Mouse (Mus musculus) heart, embryonic 16.5 days (tissue): ENCODE data around the gene Ptn. TPM values are rescaled to one million over a fixed set of nuclear protein-coding genes. Genes with fewer than 3 reads are reported as not detected.

ENCODE experiments used
- ATAC-seq: fragments of 200-750 bp; cut with Nextera tagmentation; replicated peaks from 2 replicates; pipeline ENCODE4 v1.8.0; 2017; ENCODE audit warnings: moderate number of reproducible peaks; ENCODE audit not compliant: insufficient read depth, low FRiP score; ENCODE audit errors: extremely low read depth
- H3K27ac ChIP-seq: fragments of 300-500 bp; sonication (generic); 2 replicates; pipeline ENCODE4 v1.5.1; 2014; ENCODE audit warnings: mild to moderate bottlenecking, low read length, control low read depth, moderate library complexity
- H3K27me3 ChIP-seq: fragments of 300-500 bp; sonication (generic); 2 replicates; pipeline ENCODE4 v1.6.1; 2014; ENCODE audit warnings: low read length, mixed read lengths; ENCODE audit not compliant: control insufficient read depth, insufficient read depth
- H3K36me3 ChIP-seq: fragments of 300-500 bp; sonication (generic); 2 replicates; pipeline ENCODE4 v1.6.1; 2014; ENCODE audit not compliant: control insufficient read depth, insufficient read depth
- H3K4me1 ChIP-seq: fragments of 300-500 bp; sonication (generic); 2 replicates; pipeline ENCODE4 v1.6.1; 2014; ENCODE audit warnings: low read length, mixed read lengths; ENCODE audit not compliant: control insufficient read depth, insufficient read depth
- H3K4me2 ChIP-seq: fragments of 300-500 bp; sonication (generic); 2 replicates; pipeline ENCODE4 v1.6.1; 2014; ENCODE audit warnings: low read depth, mild to moderate bottlenecking, control low read depth, low read length
- H3K4me3 ChIP-seq: fragments of 300-500 bp; sonication (generic); 2 replicates; pipeline ENCODE4 v1.5.1; 2014; ENCODE audit warnings: mild to moderate bottlenecking, control low read depth, low read length
- H3K9ac ChIP-seq: fragments of 300-500 bp; sonication (generic); 2 replicates; pipeline ENCODE4 v1.6.1; 2014; ENCODE audit warnings: low read length, control low read depth
- H3K9me3 ChIP-seq: fragments of 300-500 bp; sonication (generic); replicated peaks from 2 replicates; pipeline ENCODE4 v1.6.1; 2016; ENCODE audit warnings: low read length; ENCODE audit not compliant: control insufficient read depth
- WGBS: fragments of 180-500 bp; shearing (Covaris S2); extraction: QIAGEN DNeasy Blood & Tissue Kit; methylation state at CpG from one replicate; pipeline ENCODE4 v1.1.7; 2014; 5-methylcytosine and 5-hydroxymethylcytosine counted together
- polyA plus RNA-seq: library from polyadenylated mRNA; unstranded; fragments of >200 nt; fragmentation: Nextera tagmentation; extraction: Ambion mirVana; gene quantifications from 2 replicates; pipeline ENCODE4 v1.2.1, GENCODE M21; 2015

The Ptn gene
- polyA plus RNA-seq, 1 experiment from 2014 or later = 273 TPM

DNA sequence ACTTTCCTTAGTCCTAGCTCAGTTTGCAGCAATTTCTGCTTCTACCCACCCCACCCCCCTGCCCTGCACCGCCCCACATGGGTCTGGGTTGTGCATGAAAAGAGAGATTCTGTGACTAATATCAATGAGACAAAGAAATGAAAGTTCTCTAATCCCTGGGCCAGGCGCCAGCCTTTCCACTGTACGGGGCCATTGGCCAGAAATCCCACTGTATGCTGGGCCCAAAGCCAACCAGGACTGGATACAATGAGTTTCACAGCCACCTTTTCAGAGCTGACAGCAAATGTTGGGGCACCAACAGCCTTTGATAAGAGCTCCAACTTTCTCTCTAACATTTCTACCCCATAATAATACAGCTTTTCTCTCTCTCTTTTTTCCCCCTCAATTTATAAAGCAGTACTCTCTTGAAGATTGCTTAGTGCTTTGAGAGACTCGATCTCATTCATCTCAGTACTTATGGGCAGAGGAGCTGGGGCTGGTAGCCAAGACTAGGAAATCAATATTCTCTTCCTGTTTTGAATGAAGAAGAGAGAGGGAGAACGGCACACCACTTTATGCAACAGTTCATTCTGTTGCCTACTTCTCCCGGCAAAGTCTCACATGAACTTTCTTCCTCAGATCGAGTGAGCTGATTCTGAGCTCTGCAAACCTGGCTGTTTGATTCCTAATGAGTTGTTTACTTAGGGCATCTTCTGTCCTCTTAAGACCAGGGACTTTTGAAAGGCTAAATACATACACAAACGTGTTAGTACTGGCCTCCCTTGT is 9.2 kb upstream of the Ptn start:
- H3K27ac ChIP-seq = peak overlapping the region; percentile 70
- peak overlapping the region; percentile 40 for H3K4me2 ChIP-seq
- WGBS = 26% methylated on average over 8 of the region's 8 CpGs
- H3K9me3 ChIP-seq = 0 out of 2 replicates have a peak, but pooled peaks cover 2% of the 10 kb centered on the region
- no peaks in the 10 kb centered on the region for H3K36me3 ChIP-seq
- peaks cover 13% of the 10 kb centered on the region for H3K4me1 ChIP-seq
- no peaks in the 10 kb centered on the region for H3K27me3 ChIP-seq
- H3K9ac ChIP-seq = 0 out of 2 replicates have a peak overlapping the region, but pooled peaks have one; percentile 5
- ATAC-seq = peak; percentile 86
- H3K4me3 ChIP-seq = no peak overlapping the region

DNA sequence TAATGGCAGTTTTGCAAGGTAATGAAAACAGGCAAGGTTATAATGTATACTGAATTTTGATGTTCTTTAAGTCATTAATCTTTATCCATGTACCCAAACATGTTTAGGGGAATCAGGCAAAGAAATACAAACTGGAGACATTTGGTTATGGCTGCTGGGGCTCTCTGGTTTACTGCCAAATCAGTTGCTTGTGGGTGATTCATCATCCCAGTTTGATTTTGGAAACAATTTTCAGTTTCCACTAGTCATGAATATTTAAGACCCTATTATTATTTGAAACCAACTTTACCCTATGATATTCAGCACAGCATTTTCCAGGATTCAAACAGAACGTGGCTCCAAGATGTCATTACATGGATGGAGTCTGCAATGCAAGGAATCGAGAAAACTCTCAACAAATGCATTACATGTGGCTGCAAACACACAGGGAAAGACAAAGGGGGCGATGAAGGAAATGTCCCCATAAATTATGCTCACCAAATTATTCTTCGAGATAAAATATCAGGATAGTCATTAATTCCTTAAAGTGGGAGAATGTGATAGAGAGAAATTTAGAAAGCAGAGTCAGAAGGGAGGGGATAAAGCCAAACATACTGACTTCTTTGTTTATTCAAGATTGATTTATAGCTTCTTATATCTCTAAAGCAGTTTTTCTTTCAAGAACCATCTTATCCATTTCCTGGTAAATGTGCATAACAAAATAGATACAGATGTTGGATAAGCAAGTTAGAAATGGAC is 8.4 kb upstream of the Ptn start:
- Histone ChIP-seq H3K27ac (peak overlapping the region; percentile 70), H3K36me3 (no peaks in the 10 kb centered on the region), H3K4me2 (peak overlapping the region; percentile 40; the same call in 1 of the 2 replicates), H3K9me3 (0 out of 2 replicates have a peak, but pooled peaks cover 2% of the 10 kb centered on the region), H3K4me1 (peaks cover 13% of the 10 kb centered on the region), H3K27me3 (no peaks in the 10 kb centered on the region), H3K9ac (no peak overlapping the region), H3K4me3 (no peak overlapping the region)
- WGBS = 59% methylated on average over 4 of the region's 4 CpGs
- no peak for ATAC-seq

DNA sequence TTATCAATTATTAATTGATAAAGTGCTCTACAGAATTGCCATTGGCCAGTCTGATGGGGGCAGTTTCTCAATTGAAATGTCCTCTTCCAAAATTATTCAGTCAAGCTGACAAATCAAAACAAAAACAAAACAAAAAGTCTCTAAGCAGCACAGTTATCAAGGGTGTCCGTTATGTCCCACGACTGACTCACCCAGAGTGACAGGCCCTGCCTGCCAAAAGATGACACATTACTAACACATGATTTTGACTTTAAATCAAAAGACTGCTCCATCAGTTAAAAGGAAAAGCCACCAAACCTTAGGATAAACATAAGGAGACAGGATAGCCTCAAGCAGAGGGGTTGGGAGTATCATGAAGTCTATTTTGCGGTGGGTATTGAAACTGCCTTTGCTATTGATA is 6.6 kb upstream of the Ptn start:
- Histone ChIP-seq H3K36me3 (no peaks in the 10 kb centered on the region), H3K9me3 (0 out of 2 replicates have a peak, but pooled peaks cover 2% of the 10 kb centered on the region), H3K9ac (no peak overlapping the region), H3K4me1 (peaks cover 13% of the 10 kb centered on the region), H3K27ac (no peak overlapping the region), H3K4me2 (no peak overlapping the region), H3K27me3 (no peaks in the 10 kb centered on the region), H3K4me3 (no peak overlapping the region)
- 70% methylated on average over 3 of the region's 3 CpGs for WGBS
- no peak for ATAC-seq

DNA sequence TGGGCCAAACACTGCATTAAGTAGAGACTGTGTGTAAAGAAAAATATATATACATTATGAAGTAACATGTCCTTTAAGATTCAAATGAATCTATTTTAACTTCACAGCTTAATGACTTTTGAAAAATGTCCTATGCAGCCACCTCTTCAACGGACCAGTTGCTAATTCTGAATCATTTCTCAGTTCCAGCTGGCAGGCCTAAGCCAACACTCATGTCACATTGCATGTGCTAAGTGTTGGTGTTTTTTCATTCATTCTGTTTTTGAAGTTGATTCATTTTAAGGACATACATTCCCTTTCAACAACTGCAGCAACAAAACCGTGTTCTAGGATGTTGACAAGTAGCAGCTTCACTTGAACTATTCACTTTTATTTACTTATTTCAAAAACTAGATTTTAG is 6.0 kb upstream of the Ptn start:
- ATAC-seq = no peak
- Histone ChIP-seq H3K4me3 (no peak overlapping the region), H3K27me3 (no peaks in the 10 kb centered on the region), H3K36me3 (no peaks in the 10 kb centered on the region), H3K9me3 (0 out of 2 replicates have a peak, but pooled peaks cover 2% of the 10 kb centered on the region), H3K4me1 (peaks cover 13% of the 10 kb centered on the region), H3K4me2 (no peak overlapping the region), H3K27ac (no peak overlapping the region), H3K9ac (no peak overlapping the region)
- 55% methylated on average over 2 of the region's 2 CpGs for WGBS

DNA sequence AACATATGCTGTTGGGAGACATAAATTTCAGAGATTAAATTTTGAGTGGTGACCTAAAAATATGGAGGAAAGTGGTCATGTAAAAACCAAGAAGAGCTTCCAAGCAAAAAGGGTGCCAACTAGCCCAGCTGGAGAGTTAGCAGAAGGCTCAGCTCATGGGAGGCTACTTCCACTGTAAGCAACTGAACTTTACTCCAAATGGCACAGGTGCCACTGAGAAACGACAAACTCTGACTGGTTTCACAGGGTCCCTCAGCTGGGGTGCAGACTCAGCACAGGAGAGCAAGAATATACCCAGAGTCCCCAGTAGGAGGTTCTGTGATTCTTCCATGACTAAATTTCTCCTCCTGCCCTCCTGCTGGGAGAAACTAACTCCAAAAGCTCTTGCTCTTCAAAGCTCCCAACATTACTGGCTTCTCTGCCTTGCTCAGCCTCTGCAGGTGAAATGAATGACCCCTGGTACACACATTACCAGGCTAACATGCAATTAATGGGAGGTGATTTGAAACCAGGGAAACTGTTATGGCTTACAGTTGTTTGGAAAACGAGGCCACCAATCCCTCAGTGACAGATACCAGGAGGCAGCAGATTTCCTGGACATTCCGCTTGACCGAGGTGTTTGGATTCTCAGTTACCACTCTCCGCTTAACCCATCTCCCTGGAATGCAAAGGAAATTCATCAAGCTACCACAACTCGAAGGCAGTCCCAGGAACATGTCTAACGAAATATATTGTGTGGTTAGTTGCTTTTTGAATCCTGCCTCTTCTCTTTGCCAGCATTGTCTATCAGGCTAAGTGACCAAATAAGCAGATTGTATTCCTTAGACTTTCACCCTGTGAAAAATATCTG is 2.9 kb upstream of the Ptn start:
- Histone ChIP-seq H3K36me3 (no peaks in the 10 kb centered on the region), H3K4me1 (peaks cover 4% of the 10 kb centered on the region; the same call in 1 of the 2 replicates), H3K27me3 (no peaks in the 10 kb centered on the region), H3K9ac (no peak overlapping the region), H3K27ac (no peak overlapping the region), H3K4me2 (no peak overlapping the region), H3K4me3 (no peak overlapping the region), H3K9me3 (0 out of 2 replicates have a peak, but pooled peaks cover 2% of the 10 kb centered on the region)
- ATAC-seq = no peak
- WGBS = 63% methylated on average over 7 of the region's 7 CpGs

DNA sequence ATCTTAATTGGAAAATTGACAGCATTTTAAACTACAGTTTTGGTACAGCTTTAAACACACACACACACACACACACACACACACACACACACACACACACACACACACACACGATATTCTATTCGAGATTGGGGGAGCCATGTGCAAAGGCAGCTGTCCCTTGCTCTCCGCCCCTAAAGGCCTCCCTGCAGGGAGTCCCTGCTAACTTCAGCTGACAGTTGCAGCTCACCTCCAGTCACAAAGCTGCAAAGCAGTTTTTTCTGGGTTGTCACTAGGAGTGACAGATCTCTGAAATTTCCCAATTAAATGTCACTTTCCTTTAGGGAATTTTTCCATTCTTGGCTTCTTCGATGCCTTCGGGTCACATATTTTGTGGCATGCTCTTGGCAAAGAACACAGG is 428 bp upstream of the Ptn start:
- no peaks in the 10 kb centered on the region for H3K27me3 ChIP-seq
- peak overlapping the region; percentile 66 for H3K4me3 ChIP-seq
- H3K9me3 ChIP-seq = no peaks in the 10 kb centered on the region
- no peaks in the 10 kb centered on the region for H3K36me3 ChIP-seq
- WGBS = 17% methylated on average over 5 of the region's 5 CpGs
- peaks cover 8% of the 10 kb centered on the region for H3K4me1 ChIP-seq
- H3K27ac ChIP-seq = no peak overlapping the region; the same call in 1 of the 2 replicates
- ATAC-seq = 0 out of 2 replicates have a peak, but pooled peaks have one; percentile 38
- peak overlapping the region; percentile 75 for H3K4me2 ChIP-seq
- peak overlapping the region; percentile 77; the same call in 1 of the 2 replicates for H3K9ac ChIP-seq

DNA sequence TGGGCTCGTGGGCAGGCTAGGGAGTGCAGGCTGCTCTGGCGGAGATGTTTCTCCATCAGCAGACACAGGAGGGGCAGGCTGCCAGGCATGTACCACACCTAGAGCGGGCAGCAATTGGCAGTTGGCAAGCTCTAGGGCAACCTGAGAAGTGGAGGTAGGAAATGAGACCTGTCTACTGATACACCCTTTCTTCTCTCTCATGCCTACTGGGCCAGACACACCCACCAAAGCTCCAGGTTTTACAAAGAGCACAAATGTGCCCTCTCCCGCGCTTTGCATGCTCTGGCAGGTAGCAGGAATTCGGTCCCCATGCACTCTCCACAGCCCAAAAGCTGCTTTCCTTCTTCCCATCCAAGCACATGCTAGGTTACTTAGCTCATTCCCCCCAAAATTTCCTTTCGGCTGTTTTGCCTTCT is 701 bp downstream of the Ptn start:
- WGBS = 16% methylated on average over 7 of the region's 7 CpGs
- no peak for ATAC-seq
- Histone ChIP-seq H3K9ac (peak overlapping the region; percentile 77), H3K4me1 (peaks cover 8% of the 10 kb centered on the region), H3K4me3 (peak overlapping the region; percentile 66), H3K27me3 (no peaks in the 10 kb centered on the region), H3K4me2 (peak overlapping the region; percentile 75), H3K9me3 (no peaks in the 10 kb centered on the region), H3K36me3 (no peaks in the 10 kb centered on the region), H3K27ac (peak overlapping the region; percentile 61)

DNA sequence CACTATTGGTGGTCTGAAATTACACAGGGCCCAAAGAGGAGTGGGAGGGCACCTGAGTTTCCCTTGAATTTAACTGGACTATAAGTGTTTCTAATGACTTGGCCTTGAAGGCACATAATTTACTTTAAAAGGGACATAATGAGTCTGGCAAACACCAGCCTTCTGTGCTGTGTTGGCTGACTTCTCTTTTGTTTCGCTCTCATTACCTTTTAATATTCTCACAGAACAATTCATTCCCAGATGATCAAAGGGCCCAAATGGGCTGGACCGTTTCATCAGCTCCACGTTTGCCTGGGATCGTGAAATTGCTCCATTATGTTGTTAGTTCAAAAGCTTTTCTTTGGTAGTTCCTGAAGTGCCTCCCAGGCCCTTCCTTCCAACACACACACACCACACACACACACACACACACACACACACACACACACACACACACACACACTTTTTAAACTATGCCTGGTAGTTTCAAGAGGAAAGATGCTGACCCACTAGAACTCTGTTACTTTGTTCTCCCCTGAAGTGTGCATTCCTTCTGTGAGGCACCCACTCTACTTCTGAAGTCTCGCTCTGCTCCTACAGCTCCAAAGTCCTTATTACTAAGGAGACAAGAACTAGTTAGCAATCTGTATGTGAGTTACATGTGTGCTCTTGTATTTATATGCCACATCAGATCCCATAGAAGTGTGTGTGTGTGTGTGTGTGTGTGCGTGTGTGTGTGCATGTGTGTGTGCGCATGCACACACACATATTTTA is 1.5 kb downstream of the Ptn start:
- Histone ChIP-seq H3K4me1 (peaks cover 8% of the 10 kb centered on the region), H3K27ac (peak overlapping the region; percentile 12; the same call in 1 of the 2 replicates), H3K4me2 (peak overlapping the region; percentile 75), H3K27me3 (no peaks in the 10 kb centered on the region), H3K36me3 (no peaks in the 10 kb centered on the region), H3K4me3 (peak overlapping the region; percentile 66), H3K9me3 (no peaks in the 10 kb centered on the region), H3K9ac (peak overlapping the region; percentile 77; the same call in 1 of the 2 replicates)
- 63% methylated on average over 7 of the region's 7 CpGs for WGBS
- no peak for ATAC-seq
